ENCODE assay signal across 19 mouse cellular contexts in the genomic region with DNA sequence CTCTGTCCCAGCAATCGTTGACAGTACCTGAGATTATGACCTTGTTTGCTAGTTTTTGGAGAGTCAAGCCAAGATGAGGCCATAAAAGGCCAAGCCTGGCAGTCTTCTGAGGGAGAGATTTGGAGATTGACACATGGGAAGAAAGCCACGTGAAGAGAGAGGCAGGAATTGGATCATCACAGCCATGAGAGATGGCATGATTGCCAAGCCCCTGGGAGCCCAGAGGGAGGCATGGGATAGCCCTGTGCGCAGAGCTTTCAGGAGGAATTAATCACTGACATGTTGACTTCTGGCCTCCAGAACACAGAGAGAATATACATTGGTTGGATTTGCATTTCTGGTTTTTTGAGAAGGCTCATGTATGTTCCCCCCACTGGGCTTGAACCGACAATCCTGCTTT. TPM values are rescaled to one million over a fixed set of nuclear protein-coding genes. Genes with fewer than 3 reads are reported as not detected.
"Had no signal": no experiment of that assay in that cellular context is flagged by ENCODE, and none has a peak within 500 bp of the region (broad histone marks: within the 10 kb centered on the region; RNA-seq: fewer than 3 reads in every experiment).

No protein-coding gene starts in this region.

- H3K4me3 ChIP-seq: lung, embryonic 15.5 days; megakaryocyte, embryonic 14.5 days; midbrain, embryonic 13.5 days; midbrain, embryonic 15.5 days; neural tube, embryonic 12.5 days; stomach, embryonic 15.5 days had no signal

- H3K27me3 ChIP-seq: lung, embryonic 15.5 days; midbrain, embryonic 15.5 days; neural tube, embryonic 12.5 days; stomach, embryonic 15.5 days had no signal

- DNase-seq: liver, postnatal 0 days; lung, adult 2 months; lung, postnatal 14 days; lung, postnatal 36 days; right cerebral cortex, postnatal 14 days; thymus, adult 2 months; thymus, postnatal 25 days; thymus, postnatal 4 days had no signal

- H3K4me1 ChIP-seq: neural tube, embryonic 12.5 days had no signal

- H3K9ac ChIP-seq: liver, postnatal 0 days; lung, embryonic 15.5 days; midbrain, embryonic 13.5 days; midbrain, embryonic 15.5 days; neural tube, embryonic 12.5 days; stomach, embryonic 15.5 days had no signal

- H3K36me3 ChIP-seq: lung, embryonic 15.5 days; midbrain, embryonic 13.5 days; midbrain, embryonic 15.5 days; neural tube, embryonic 12.5 days; stomach, embryonic 15.5 days had no signal

- H3K27ac ChIP-seq: lung, embryonic 15.5 days; macrophage; midbrain, embryonic 13.5 days; midbrain, embryonic 15.5 days; neural tube, embryonic 12.5 days; stomach, embryonic 15.5 days; stomach, postnatal 0 days had no signal

RNA-seq across cellular contexts. Expression of gene Lif, which starts 46.8 kb away (rescaled TPM):
- polyA plus RNA-seq: liver, postnatal 0 days; midbrain, embryonic 11.5 days; midbrain, embryonic 15.5 days; midbrain, postnatal 0 days; neural tube, embryonic 12.5 days; neural tube, embryonic 14.5 days had no signal
